Mouse (Mus musculus) hindbrain, embryonic 10.5 days (tissue): ENCODE results near the gene Car14. TPM values are rescaled to one million over a fixed set of nuclear protein-coding genes. Genes with fewer than 3 reads are reported as not detected.
"Not testable (repeated sequence)": the region's sequence is repeated elsewhere in the genome, so short reads cannot be mapped to it uniquely, and the experiment has no call there.

Experiments
- DNase-seq: peaks from one replicate; pipeline ENCODE4 v3.0.0-alpha.2; 2017; ENCODE audit warnings: low spot score
- H3K27ac ChIP-seq: fragments of 300-500 bp; sonication (generic); 2 replicates; pipeline ENCODE4 v1.5.1; 2016; ENCODE audit warnings: mild to moderate bottlenecking, moderate library complexity
- H3K27me3 ChIP-seq: fragments of 300-500 bp; sonication (generic); 2 replicates; pipeline ENCODE4 v1.6.1; 2016; ENCODE audit warnings: mild to moderate bottlenecking; ENCODE audit not compliant: poor library complexity, insufficient read depth, severe bottlenecking
- H3K36me3 ChIP-seq: fragments of 300-500 bp; sonication (generic); 2 replicates; pipeline ENCODE4 v1.6.1; 2016; ENCODE audit warnings: mild to moderate bottlenecking, moderate library complexity
- H3K4me1 ChIP-seq: fragments of 300-500 bp; sonication (generic); replicated peaks from 2 replicates; pipeline ENCODE4 v1.6.1; 2016; ENCODE audit warnings: mild to moderate bottlenecking
- H3K4me3 ChIP-seq: fragments of 300-500 bp; sonication (generic); 2 replicates; pipeline ENCODE4 v1.5.1; 2016; ENCODE audit warnings: mild to moderate bottlenecking, moderate library complexity
- H3K9me3 ChIP-seq: fragments of 300-500 bp; sonication (generic); 2 replicates; pipeline ENCODE4 v1.6.1; 2016; ENCODE audit warnings: mild to moderate bottlenecking, moderate library complexity
- WGBS: fragments of 180-500 bp; shearing (Covaris S2); methylation state at CpG from one replicate; pipeline ENCODE4 v1.1.7; 2016; 5-methylcytosine and 5-hydroxymethylcytosine counted together
- polyA plus RNA-seq: library from polyadenylated mRNA; unstranded; fragments of >200 nt; fragmentation: Nextera tagmentation; extraction: Ambion mirVana; gene quantifications from 2 replicates; pipeline ENCODE4 v1.2.1, GENCODE M21; 2016

The Car14 gene
- polyA plus RNA-seq, 1 experiment from 2014 or later, result 50.1 TPM

- Histone ChIP-seq H3K27me3 (no peaks in the 10 kb centered on the region), H3K36me3 (peaks cover 30% of the 10 kb centered on the region), H3K27ac (peak overlapping the region; percentile 88), H3K9me3 (no peaks in the 10 kb centered on the region), H3K4me1 (peaks cover 47% of the 10 kb centered on the region), H3K4me3 (peak overlapping the region; percentile 77)
- peak; percentile 44 for DNase-seq
- 16% methylated on average over 16 of the region's 16 CpGs for WGBS
Measured at GRCm38 (mm10) chr3:95894317-95895160, 10.0 kb downstream of the Car14 start.

DNA sequence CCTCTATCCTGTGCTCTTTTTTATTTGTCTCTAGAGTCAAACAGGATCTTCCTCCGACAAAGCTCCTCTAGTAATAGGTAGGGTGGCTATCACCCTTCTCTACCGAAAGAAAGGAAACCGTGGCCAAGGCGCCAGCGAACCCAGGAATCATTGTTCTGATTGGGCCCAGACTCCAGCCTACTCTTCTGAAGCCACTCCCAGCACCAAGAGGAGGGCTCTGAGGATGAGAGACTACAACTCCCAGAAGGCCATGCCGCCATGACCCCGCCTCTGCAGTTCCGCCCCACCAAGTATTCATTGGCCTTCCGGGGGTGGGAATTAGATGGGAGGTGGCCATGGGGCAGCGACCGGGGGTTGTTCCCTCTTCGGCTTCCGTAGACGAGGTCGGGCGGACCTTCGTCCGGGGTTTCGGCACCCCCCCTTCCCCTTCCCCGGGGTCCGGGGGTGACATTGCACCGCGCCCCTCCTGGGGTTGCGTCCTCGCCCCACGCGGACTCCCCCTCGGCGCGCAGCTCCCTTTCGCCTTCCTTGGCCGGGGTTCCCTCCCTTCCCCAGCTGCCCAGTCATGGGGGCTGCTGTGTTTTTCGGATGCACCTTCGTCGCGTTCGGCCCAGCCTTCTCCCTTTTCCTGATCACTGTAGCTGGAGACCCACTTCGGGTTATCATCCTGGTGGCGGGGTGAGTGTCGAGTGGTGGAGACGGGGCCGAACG lies 10.7 kb downstream of the Car14 start, which contains the start of gene Aph1a:
Gene Aph1a (plus strand): TSS at position 364 of the 711 bp plus-strand sequence.
- H3K9me3 ChIP-seq, H3K27me3 ChIP-seq: not testable (repeated sequence)
- peak; percentile 97 for DNase-seq
- Histone ChIP-seq H3K36me3 (peaks cover 22% of the 10 kb centered on the region), H3K27ac (peak within 1 kb of the TSS; percentile 88), H3K4me3 (peak within 1 kb of the TSS; percentile 77), H3K4me1 (peaks cover 44% of the 10 kb centered on the region)
- WGBS, result under 1% methylated on average over 30 of the region's 43 CpGs

- DNase-seq, result no peak
- H3K36me3 ChIP-seq, result peaks cover 16% of the 10 kb centered on the region
- H3K27ac ChIP-seq, result peak overlapping the region; percentile 87
- H3K27me3 ChIP-seq, result no peaks in the 10 kb centered on the region
- WGBS, result 25% methylated on average over 7 of the region's 7 CpGs
- peak overlapping the region; percentile 77 for H3K4me3 ChIP-seq
- peaks cover 44% of the 10 kb centered on the region for H3K4me1 ChIP-seq
- H3K9me3 ChIP-seq, result no peaks in the 10 kb centered on the region
Measured at GRCm38 (mm10) chr3:95893126-95893525, 11.4 kb downstream of the Car14 start.

DNA sequence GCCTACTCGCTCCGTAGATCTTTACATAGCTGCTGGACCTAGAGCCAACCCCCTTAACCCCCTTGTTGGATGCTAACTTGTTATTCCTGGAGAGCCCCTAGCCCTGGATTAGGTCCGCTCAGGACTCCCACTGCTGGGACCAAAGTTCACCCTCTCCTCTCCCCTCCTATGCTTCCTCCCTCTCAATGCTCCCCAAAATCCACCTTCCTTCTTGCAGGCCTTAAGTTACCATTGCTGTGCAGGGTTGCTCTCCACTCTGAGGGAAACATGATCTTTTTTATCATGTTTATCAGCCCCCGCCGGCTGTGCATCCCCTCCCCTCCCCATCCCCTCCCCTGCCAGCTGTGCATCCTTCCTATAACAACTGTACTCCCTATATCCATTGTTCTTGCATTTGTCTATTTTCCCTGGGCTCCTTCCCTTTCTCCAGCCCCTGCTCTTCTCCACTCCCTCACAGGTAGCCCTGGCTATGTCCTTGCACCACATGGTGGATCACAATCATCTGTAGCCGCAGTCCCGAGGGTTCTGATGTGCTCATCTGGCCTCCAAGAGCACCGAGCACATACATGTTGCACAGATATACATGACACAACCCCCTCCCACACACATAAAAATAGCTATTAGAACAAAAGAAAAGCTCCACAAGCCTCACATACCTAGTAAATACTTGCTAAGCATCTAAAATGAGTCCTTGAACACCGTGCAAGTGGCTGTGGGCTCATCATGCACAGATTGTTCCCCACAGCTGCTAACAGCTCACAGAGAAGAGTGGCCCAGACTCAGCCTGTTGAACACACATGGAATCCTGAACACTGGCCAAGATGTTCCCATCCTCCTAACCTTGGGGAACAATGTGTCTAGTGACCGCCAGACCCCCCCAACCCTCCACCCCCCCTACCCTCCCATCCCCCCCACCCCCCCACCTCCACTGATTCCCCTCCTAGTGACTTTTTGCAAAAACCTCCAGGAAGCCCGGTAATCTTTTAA lies 12.1 kb downstream of the Car14 start:
- Histone ChIP-seq H3K27me3 (no peaks in the 10 kb centered on the region), H3K4me3 (peak overlapping the region; percentile 77), H3K27ac (peak overlapping the region; percentile 87)

GRCm38 (mm10) chr3:95891211-95892065 lies 13.1 kb downstream of the Car14 start, which contains the start of gene BC028528:
Gene BC028528 (minus strand): TSS chr3:95892005.
- DNase-seq, result peak; percentile 34
- Histone ChIP-seq H3K4me1 (peaks cover 44% of the 10 kb centered on the region), H3K9me3 (no peaks in the 10 kb centered on the region), H3K27ac (peak within 1 kb of the TSS; percentile 87), H3K27me3 (no peaks in the 10 kb centered on the region), H3K4me3 (peak within 1 kb of the TSS; percentile 77), H3K36me3 (peaks cover 7% of the 10 kb centered on the region; the same call in 1 of the 2 replicates)
- WGBS, result 21% methylated on average over 12 of the region's 12 CpGs

More for the DNA sequence above, 12.1 kb downstream of the Car14 start:
- 38% methylated on average over 11 of the region's 11 CpGs for WGBS
- Histone ChIP-seq H3K9me3 (no peaks in the 10 kb centered on the region), H3K4me1 (peaks cover 44% of the 10 kb centered on the region), H3K36me3 (peaks cover 8% of the 10 kb centered on the region)
- no peak for DNase-seq

- Histone ChIP-seq H3K27me3 (no peaks in the 10 kb centered on the region), H3K9me3 (no peaks in the 10 kb centered on the region), H3K27ac (no peak overlapping the region), H3K4me3 (no peak overlapping the region), H3K4me1 (peaks cover 33% of the 10 kb centered on the region), H3K36me3 (no peaks in the 10 kb centered on the region)
- WGBS, result 76% methylated on average over 3 of the region's 3 CpGs
- no peak for DNase-seq
Measured at GRCm38 (mm10) chr3:95889664-95890063, 14.8 kb downstream of the Car14 start.

GRCm38 (mm10) chr3:95887596-95887995 lies 16.9 kb downstream of the Car14 start:
- WGBS, result 83% methylated on average over 4 of the region's 4 CpGs
- H3K27ac ChIP-seq, result no peak overlapping the region
- H3K4me3 ChIP-seq, result no peak overlapping the region
- no peaks in the 10 kb centered on the region for H3K27me3 ChIP-seq
- peaks cover 23% of the 10 kb centered on the region for H3K4me1 ChIP-seq
- no peak for DNase-seq
- H3K9me3 ChIP-seq, result no peaks in the 10 kb centered on the region
- no peaks in the 10 kb centered on the region for H3K36me3 ChIP-seq

- 86% methylated on average over 5 of the region's 5 CpGs for WGBS
- H3K27me3 ChIP-seq, result peaks cover 3% of the 10 kb centered on the region; the same call in 1 of the 2 replicates
- no peaks in the 10 kb centered on the region for H3K36me3 ChIP-seq
- no peak overlapping the region for H3K4me3 ChIP-seq
- DNase-seq, result no peak
- H3K4me1 ChIP-seq, result peaks cover 22% of the 10 kb centered on the region
- no peaks in the 10 kb centered on the region for H3K9me3 ChIP-seq
- H3K27ac ChIP-seq, result no peak overlapping the region
Measured at GRCm38 (mm10) chr3:95884400-95884799, 20.1 kb downstream of the Car14 start.

DNA sequence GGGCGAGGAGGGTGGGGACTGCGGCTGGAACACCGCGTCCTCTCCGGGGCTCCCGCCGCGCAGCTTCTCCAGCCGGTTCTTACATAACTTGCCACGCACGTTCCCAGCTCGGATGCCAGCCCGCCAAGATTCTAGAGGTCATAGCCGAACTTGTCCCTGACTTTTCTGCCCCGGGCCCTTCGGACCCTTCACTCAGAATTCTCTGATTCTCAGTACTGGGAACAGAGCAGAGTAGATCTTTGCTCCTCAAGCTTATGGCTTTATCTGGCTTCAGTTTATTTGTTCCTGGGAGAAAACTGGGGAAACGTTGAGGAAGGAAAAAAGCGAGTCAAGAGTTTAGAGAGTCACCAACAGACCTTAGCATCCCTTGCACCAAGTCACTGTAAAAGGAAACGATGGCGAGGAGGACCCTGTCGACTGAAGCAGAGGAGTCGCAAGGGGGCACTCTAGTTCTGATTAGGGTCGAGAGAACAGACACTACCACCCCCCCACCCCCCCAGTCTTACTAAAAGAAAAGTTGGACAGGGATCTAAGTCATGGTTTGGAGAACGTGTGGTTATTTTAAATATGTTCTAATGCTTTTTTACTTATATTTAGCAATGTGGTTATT lies 21.6 kb downstream of the Car14 start:
- no peaks in the 10 kb centered on the region for H3K36me3 ChIP-seq
- peaks cover 22% of the 10 kb centered on the region for H3K4me1 ChIP-seq
- H3K9me3 ChIP-seq, result no peaks in the 10 kb centered on the region
- H3K4me3 ChIP-seq, result peak overlapping the region; percentile 67
- peaks cover 3% of the 10 kb centered on the region; the same call in 1 of the 2 replicates for H3K27me3 ChIP-seq
- peak; percentile 61 for DNase-seq
- 2% methylated on average over 24 of the region's 24 CpGs for WGBS
- peak overlapping the region; percentile 81 for H3K27ac ChIP-seq

- no peaks in the 10 kb centered on the region for H3K36me3 ChIP-seq
- peak within 1 kb of the TSS; percentile 67 for H3K4me3 ChIP-seq
- peak within 1 kb of the TSS; percentile 81 for H3K27ac ChIP-seq
- peaks cover 22% of the 10 kb centered on the region for H3K4me1 ChIP-seq
- peak; percentile 96 for DNase-seq
- peaks cover 3% of the 10 kb centered on the region; the same call in 1 of the 2 replicates for H3K27me3 ChIP-seq
- no peaks in the 10 kb centered on the region for H3K9me3 ChIP-seq
- 1% methylated on average over 66 of the region's 66 CpGs for WGBS
Measured at GRCm38 (mm10) chr3:95881979-95882815, 22.3 kb downstream of the Car14 start, which contains the start of gene Ciart. Gene Ciart (minus strand): TSS chr3:95882251.
